Mouse (Mus musculus): ENCODE measurements at regions not wholly inside any gene's neighbourhood (a gene's known extent, or its start where the extent isn't known, plus 50 kb on each side); places are given as distances from the start of the nearest gene placed in this dataset.

GRCm38 (mm10) chr10:120576148-120576547 lies 99.9 kb upstream of the Hmga2 start:
- TF ChIP-seq POLR2A (IDR thresholded peaks at IDR 0.05; ENCODE audit: borderline replicate concordance, extremely low read depth, insufficient read depth, insufficient read length, poor library complexity, severe bottlenecking): no peak
- TF ChIP-seq CTCF (IDR thresholded peaks at IDR 0.05; ENCODE audit: borderline replicate concordance, extremely low read depth, insufficient read depth, insufficient read length): no peak
